Mouse (Mus musculus) gastrocnemius, postnatal 14 days (tissue): ENCODE measurements around the gene Adgrd1. TPM values are rescaled to one million over a fixed set of nuclear protein-coding genes. Genes with fewer than 3 reads are reported as not detected.

Source experiments
- DNase-seq: peaks from one replicate; pipeline ENCODE4 v3.0.0; 2021; ENCODE audit warnings: mixed read lengths
- intact Hi-C: fragments of 180-260 bp; cut with DNase I; formaldehyde crosslinking; loops from one replicate; pipeline ENCODE4 v1.15.1; 2025; ENCODE audit warnings: low total_unique reads
- long read RNA-seq, 2 experiments: library from polyadenylated mRNA; stranded (forward); transcript quantifications; one replicate each; pipeline ENCODE4 v2.0.0; 2021
- total RNA-seq, 2 experiments: library from RNA; stranded (reverse); gene quantifications; 2 replicates each; pipeline ENCODE4 v1.2.3; 2021

Gene Adgrd1
- total RNA-seq = 1 to 10 TPM; 4.4 to 6.1 TPM
- long read RNA-seq, experiment 1, full-length matches to known transcripts = 1 of 3 reads
- long read RNA-seq, experiment 1, partial matches to known transcripts = 0 of 3 reads
- long read RNA-seq, experiment 1, other reads (novel, unspliced or antisense) = 2 of 3 reads
- long read RNA-seq, experiment 2, partial matches to known transcripts = 4 of 5 reads
- long read RNA-seq, experiment 2, other reads (novel, unspliced or antisense) = 1 of 5 reads

GRCm38 (mm10) chr5:129096511-129096910, at the start of gene Adgrd1:
TSS of gene Adgrd1 (plus strand) at chr5:129096750.
- intact Hi-C loops = no loop called here
- peak; percentile 78 for DNase-seq

GRCm38 (mm10) chr5:129049372-129049771, 47.2 kb upstream of the Adgrd1 start:
- intact Hi-C loops = no loop called here
- no peak for DNase-seq

GRCm38 (mm10) chr5:129051910-129052309, 44.6 kb upstream of the Adgrd1 start:
- intact Hi-C loops = no loop called here
- DNase-seq = no peak

- no peak for DNase-seq
- intact Hi-C loops = no loop called here
Observed at GRCm38 (mm10) chr5:129052636-129053355, 43.8 kb upstream of the Adgrd1 start.

GRCm38 (mm10) chr5:129054675-129055284, 41.8 kb upstream of the Adgrd1 start:
- intact Hi-C loops = no loop called here

GRCm38 (mm10) chr5:129059116-129059515, 37.4 kb upstream of the Adgrd1 start:
- DNase-seq = no peak
- intact Hi-C loops = no loop called here

More at GRCm38 (mm10) chr5:129054675-129055284, 41.8 kb upstream of the Adgrd1 start:
- no peak for DNase-seq

- DNase-seq = peak; percentile 55
- intact Hi-C loops = loop anchor here (5.0 kb wide), 1 partner anchor 526 kb away; no protein-coding TSS in a partner anchor
Observed at GRCm38 (mm10) chr5:129061579-129061978, 35.0 kb upstream of the Adgrd1 start.

- intact Hi-C loops = loop anchor here (5.0 kb wide), 1 partner anchor 524 kb away; no protein-coding TSS in a partner anchor
- peak; percentile 81 for DNase-seq
Observed at GRCm38 (mm10) chr5:129063037-129063791, 33.3 kb upstream of the Adgrd1 start.

- intact Hi-C loops = loop anchor here (5.0 kb wide), 1 partner anchor 524 kb away; no protein-coding TSS in a partner anchor
- no peak for DNase-seq
Observed at GRCm38 (mm10) chr5:129063792-129064087, 32.8 kb upstream of the Adgrd1 start.

GRCm38 (mm10) chr5:129064186-129064585, 32.4 kb upstream of the Adgrd1 start:
- intact Hi-C loops = loop anchor here (5.0 kb wide), 1 partner anchor 523 kb away; no protein-coding TSS in a partner anchor
- no peak for DNase-seq

- DNase-seq = no peak
- intact Hi-C loops = no loop called here
Observed at GRCm38 (mm10) chr5:129065301-129065700, 31.2 kb upstream of the Adgrd1 start.

GRCm38 (mm10) chr5:129065946-129066345, 30.6 kb upstream of the Adgrd1 start:
- intact Hi-C loops = no loop called here
- peak; percentile 75 for DNase-seq

- intact Hi-C loops = no loop called here
Observed at GRCm38 (mm10) chr5:129066541-129067230, 29.9 kb upstream of the Adgrd1 start.

GRCm38 (mm10) chr5:129067231-129067834, 29.2 kb upstream of the Adgrd1 start:
- DNase-seq = peak; percentile 24
- intact Hi-C loops = no loop called here

More at GRCm38 (mm10) chr5:129066541-129067230, 29.9 kb upstream of the Adgrd1 start:
- DNase-seq = peak; percentile 33

- intact Hi-C loops = no loop called here
- no peak for DNase-seq
Observed at GRCm38 (mm10) chr5:129071761-129072280, 24.7 kb upstream of the Adgrd1 start.

- no peak for DNase-seq
- intact Hi-C loops = no loop called here
Observed at GRCm38 (mm10) chr5:129073404-129073803, 23.1 kb upstream of the Adgrd1 start.

GRCm38 (mm10) chr5:129076098-129076497, 20.5 kb upstream of the Adgrd1 start:
- DNase-seq = no peak

GRCm38 (mm10) chr5:129077240-129077639, 19.3 kb upstream of the Adgrd1 start:
- intact Hi-C loops = no loop called here
- no peak for DNase-seq

More at GRCm38 (mm10) chr5:129076098-129076497, 20.5 kb upstream of the Adgrd1 start:
- intact Hi-C loops = no loop called here
